Mouse (Mus musculus): Measurements from ENCODE around the gene Dhcr7.

DNA sequence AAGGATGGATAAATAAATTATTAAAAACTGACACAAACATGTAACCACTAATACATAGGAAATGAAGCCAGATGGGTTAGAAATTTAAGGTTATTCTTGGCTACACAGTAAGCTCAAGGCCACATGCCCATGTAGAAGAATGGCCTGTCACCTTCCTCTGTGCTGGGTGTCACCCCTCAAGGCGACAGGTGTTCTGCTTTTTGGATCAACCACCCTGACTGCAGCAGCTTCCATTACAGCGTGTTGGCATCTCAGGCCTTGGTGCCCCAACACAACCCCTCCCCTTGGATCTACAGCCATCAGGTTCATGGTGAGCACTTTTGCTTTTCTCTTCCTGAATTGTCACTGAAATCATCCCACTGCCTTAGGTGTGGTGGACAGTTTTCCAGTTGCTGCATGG is 9.7 kb downstream of the Dhcr7 start:
- TF ChIP-seq CTCF (IDR thresholded peaks at IDR 0.05; ENCODE audit: low read depth, low read length) (no peak), POLR2A (IDR thresholded peaks at IDR 0.05; ENCODE audit: extremely low read depth, insufficient read depth, low read length) (no peak)

Data from liver, adult 2 months (tissue).